Mouse (Mus musculus): ENCODE data around the gene Slc9b1. TPM values are rescaled to one million over a fixed set of nuclear protein-coding genes. Genes with fewer than 3 reads are reported as not detected.

The Slc9b1 gene
- polyA plus RNA-seq, 1 experiment from 2014 or later: 0.19 TPM

DNA sequence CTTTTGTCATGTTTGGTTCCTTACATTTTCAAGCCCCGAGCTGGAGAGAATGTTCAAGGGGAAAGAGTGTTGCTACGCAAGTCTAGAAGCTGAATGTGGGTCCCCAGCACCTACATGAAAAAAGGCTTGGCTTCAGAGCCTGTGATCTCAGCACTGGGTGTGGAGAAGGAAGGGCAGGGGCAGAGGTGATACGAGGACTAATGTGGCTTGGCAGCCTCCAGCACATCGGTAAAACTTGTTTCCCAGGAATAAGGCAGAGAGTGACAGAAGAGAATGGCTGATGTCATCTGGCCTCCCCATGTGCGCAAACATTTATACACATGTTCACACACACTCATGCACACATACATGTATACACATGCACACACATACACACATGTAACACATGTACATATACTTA, 47.3 kb downstream of the Slc9b1 start:
- H3K27me3 ChIP-seq: no peaks in the 10 kb centered on the region
- WGBS: 83% methylated on average over 5 of the region's 5 CpGs

DNA sequence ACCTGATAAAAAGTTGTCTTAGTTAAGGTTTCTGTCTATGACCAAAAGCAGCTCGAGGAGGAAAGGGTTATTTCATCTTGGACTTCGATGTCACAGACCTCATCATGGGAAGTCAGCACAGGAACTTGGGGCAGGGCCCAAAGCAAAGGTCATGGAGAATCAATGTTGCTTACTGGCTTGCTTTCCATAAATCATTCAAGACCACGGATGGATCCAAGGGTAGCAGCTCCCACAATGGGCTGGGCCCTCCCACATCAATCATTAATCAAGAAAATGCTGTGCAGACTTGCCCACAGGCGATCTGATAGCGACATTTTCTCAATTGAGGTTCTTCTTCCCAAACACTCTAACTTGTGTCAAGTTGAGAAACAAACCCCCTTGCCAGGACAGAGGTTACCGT, 48.3 kb downstream of the Slc9b1 start:
- Histone ChIP-seq H3K9me3 (no peaks in the 10 kb centered on the region), H3K36me3 (no peaks in the 10 kb centered on the region), H3K4me1 (no peaks in the 10 kb centered on the region), H3K27ac (no peak overlapping the region), H3K4me3 (no peak overlapping the region), H3K27me3 (no peaks in the 10 kb centered on the region), H3K4me2 (replicated peaks) (no peak overlapping the region), H3K9ac (no peak overlapping the region)
- ATAC-seq (ENCODE audit: insufficient number of reproducible peaks, insufficient read depth, low FRiP score, low TSS enrichment): no peak
- 58% methylated on average over 6 of the region's 6 CpGs for WGBS

More for the DNA sequence above, 47.3 kb downstream of the Slc9b1 start:
- Histone ChIP-seq H3K9me3 (no peaks in the 10 kb centered on the region), H3K9ac (no peak overlapping the region), H3K4me1 (no peaks in the 10 kb centered on the region), H3K4me3 (no peak overlapping the region), H3K4me2 (replicated peaks) (no peak overlapping the region), H3K36me3 (no peaks in the 10 kb centered on the region), H3K27ac (no peak overlapping the region)
- no peak for ATAC-seq (ENCODE audit: insufficient number of reproducible peaks, insufficient read depth, low FRiP score, low TSS enrichment)

DNA sequence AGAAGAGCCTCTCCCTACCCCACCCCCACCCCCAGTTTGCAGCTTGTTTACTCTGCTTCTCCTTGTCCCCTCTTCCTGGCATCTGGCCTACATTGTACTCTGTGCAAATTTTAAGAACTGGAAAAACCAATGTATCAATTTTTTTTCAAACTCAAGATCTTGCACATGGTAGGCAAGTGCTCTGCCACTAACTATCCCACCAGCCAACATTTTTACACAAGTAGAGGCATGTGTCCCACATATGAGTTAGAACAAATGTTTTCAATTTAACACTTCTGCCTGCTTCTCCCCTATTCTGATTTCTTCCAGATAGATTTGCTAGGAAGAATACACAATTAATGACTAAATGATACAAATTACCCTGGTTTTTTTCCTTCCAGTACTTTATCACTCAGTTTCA, 49.3 kb downstream of the Slc9b1 start:
- Histone ChIP-seq H3K9me3 (no peaks in the 10 kb centered on the region), H3K4me2 (replicated peaks) (no peak overlapping the region), H3K4me1 (no peaks in the 10 kb centered on the region), H3K27me3 (no peaks in the 10 kb centered on the region), H3K27ac (no peak overlapping the region), H3K4me3 (no peak overlapping the region), H3K9ac (no peak overlapping the region), H3K36me3 (no peaks in the 10 kb centered on the region)
- no peak for ATAC-seq (ENCODE audit: insufficient number of reproducible peaks, insufficient read depth, low FRiP score, low TSS enrichment)

DNA sequence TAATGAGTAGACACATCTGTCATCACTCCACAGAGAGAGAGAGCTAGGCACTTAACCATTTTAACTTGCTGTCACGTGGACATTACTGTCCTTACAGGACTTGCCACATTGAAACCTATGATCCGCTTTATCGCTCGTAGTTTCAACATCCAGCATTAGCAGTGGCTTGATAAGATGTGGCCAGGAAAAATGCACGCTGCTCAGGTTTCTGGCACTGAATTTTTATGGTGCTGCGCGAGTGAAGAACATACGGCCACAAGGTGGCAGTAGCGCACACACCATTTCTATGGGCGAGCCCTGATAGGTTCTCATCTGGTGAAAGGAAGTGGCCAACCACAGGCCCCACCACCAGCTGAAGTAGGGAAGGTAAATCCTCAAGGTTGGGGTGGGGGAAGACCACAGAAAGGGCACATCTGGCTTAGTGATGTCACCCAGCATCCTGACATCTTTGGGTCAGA, 54.4 kb downstream of the Slc9b1 start:
- Histone ChIP-seq H3K9me3 (no peaks in the 10 kb centered on the region), H3K36me3 (peaks cover 13% of the 10 kb centered on the region), H3K4me3 (no peak overlapping the region), H3K4me2 (replicated peaks) (no peak overlapping the region), H3K4me1 (no peaks in the 10 kb centered on the region), H3K27ac (no peak overlapping the region), H3K27me3 (no peaks in the 10 kb centered on the region), H3K9ac (no peak overlapping the region)
- no peak for ATAC-seq (ENCODE audit: insufficient number of reproducible peaks, insufficient read depth, low FRiP score, low TSS enrichment)
- WGBS: 11% methylated on average over 10 of the region's 10 CpGs

DNA sequence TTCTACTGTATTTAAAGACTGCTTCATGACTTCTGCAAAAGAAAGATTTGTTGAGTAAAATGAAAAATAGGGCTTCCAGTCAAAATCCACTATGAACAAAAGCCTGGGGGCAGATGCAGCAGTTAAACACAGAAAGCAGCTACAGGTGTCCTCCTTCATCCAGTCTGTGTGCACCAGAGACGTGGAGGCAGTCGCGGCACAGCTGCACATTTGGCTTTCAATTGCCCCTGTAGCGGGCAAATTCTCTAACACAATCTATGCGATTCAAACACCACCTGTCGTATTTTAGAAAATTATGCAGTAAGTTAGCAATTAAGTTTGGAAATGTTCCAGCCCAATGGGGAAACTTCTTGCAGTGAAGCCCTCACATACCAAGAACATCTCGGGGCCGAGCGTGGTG, 55.4 kb downstream of the Slc9b1 start:
- Histone ChIP-seq H3K27ac (no peak overlapping the region), H3K36me3 (peaks cover 14% of the 10 kb centered on the region), H3K4me2 (replicated peaks) (no peak overlapping the region), H3K9me3 (no peaks in the 10 kb centered on the region), H3K27me3 (no peaks in the 10 kb centered on the region), H3K4me1 (no peaks in the 10 kb centered on the region), H3K4me3 (no peak overlapping the region), H3K9ac (no peak overlapping the region)
- 82% methylated on average over 9 of the region's 9 CpGs for WGBS
- ATAC-seq (ENCODE audit: insufficient number of reproducible peaks, insufficient read depth, low FRiP score, low TSS enrichment): no peak

DNA sequence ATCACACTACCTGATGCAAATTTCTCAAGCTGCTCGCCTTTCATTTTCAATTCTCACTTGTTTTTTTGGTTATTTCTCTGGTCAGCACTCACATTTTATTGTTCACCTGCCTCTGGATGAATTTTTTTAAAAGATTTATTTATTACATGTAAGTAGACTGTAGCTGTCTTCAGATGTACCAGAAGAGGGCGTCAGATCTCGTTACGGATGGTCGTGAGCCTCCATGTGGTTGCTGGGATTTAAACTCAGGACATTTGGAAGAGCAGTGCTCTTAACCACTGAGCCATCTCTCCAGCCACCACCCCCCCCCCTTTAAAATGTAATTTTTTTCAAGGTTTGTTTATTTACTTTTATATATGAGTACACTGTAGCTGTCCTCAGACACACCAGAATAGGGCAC, 56.0 kb downstream of the Slc9b1 start:
- no peaks in the 10 kb centered on the region for H3K27me3 ChIP-seq
- peaks cover 17% of the 10 kb centered on the region for H3K36me3 ChIP-seq
- H3K9ac ChIP-seq: no peak overlapping the region
- H3K4me3 ChIP-seq: no peak overlapping the region
- WGBS: 79% methylated on average over 5 of the region's 5 CpGs
- no peak overlapping the region for H3K4me2 ChIP-seq (replicated peaks)
- H3K4me1 ChIP-seq: no peaks in the 10 kb centered on the region
- no peak for ATAC-seq (ENCODE audit: insufficient number of reproducible peaks, insufficient read depth, low FRiP score, low TSS enrichment)
- no peaks in the 10 kb centered on the region for H3K9me3 ChIP-seq
- no peak overlapping the region for H3K27ac ChIP-seq

DNA sequence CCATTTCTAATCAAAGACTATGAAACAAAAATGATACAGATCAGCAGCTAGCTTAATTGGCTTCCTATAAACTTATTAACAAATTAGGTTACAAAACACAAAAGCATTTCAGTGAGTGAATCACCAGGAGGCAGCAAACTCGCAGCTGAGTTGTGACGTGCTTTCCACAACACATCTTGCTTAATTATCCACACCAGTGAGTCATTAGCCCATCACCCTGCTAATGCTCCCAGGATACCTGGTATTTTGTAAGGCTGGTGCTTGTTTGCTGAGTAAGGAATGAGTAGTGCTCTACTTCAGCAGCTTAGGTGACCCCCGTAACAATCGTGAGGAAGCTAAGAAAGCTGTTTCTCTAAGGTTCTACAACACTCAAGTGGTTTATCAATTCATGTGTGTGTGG, 56.8 kb downstream of the Slc9b1 start:
- Histone ChIP-seq H3K27ac (no peak overlapping the region), H3K36me3 (peaks cover 22% of the 10 kb centered on the region), H3K9ac (no peak overlapping the region), H3K9me3 (no peaks in the 10 kb centered on the region), H3K27me3 (no peaks in the 10 kb centered on the region), H3K4me3 (no peak overlapping the region), H3K4me1 (no peaks in the 10 kb centered on the region), H3K4me2 (replicated peaks) (no peak overlapping the region)
- ATAC-seq (ENCODE audit: insufficient number of reproducible peaks, insufficient read depth, low FRiP score, low TSS enrichment): no peak
- WGBS: 76% methylated on average over 4 of the region's 4 CpGs

DNA sequence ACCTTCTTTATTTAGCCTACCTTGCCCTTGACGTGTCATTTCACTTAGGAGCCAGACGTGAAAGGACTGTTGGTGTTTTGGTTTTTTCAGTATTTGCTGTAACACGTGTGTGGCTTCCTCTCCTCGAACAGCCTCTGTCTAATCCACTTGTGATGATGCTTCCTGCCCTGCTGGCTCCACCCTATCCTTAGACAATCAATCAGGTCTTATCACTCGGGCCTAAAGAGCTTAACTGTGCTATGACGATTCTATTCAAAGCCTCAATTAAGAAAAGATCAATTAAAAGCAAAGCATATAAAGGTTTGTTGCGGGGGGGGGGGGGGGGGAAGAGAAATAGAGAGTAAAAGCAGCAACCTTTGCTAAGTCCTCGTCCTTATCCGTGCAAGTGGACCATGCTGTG, 59.5 kb downstream of the Slc9b1 start:
- Histone ChIP-seq H3K4me2 (replicated peaks) (no peak overlapping the region), H3K4me3 (no peak overlapping the region), H3K9me3 (no peaks in the 10 kb centered on the region), H3K9ac (no peak overlapping the region), H3K27me3 (no peaks in the 10 kb centered on the region), H3K36me3 (peaks cover 33% of the 10 kb centered on the region), H3K4me1 (no peaks in the 10 kb centered on the region), H3K27ac (no peak overlapping the region)
- 86% methylated on average over 9 of the region's 9 CpGs for WGBS
- ATAC-seq (ENCODE audit: insufficient number of reproducible peaks, insufficient read depth, low FRiP score, low TSS enrichment): no peak

DNA sequence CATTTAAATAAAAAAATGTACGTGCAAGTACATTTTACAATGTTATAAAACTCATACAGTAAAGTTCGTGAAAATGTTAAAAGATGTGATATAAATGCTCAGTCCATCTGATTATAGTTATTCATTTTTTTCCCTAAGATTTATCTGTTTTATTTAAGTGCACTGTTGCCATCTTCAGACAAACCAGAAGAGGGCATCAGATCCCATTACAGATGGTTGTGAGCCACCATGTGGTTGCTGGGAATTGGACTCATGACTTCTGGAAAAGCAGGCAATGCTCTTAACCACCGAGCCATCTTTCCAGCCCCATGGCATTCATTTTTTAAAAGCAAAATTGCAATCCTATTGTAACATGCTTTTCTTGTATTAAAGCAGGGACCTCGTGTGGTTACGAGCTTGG, 61.4 kb downstream of the Slc9b1 start:
- Histone ChIP-seq H3K9me3 (no peaks in the 10 kb centered on the region), H3K27ac (no peak overlapping the region), H3K4me2 (replicated peaks) (no peak overlapping the region), H3K4me1 (peaks cover 8% of the 10 kb centered on the region; the same call in 1 of the 2 replicates), H3K27me3 (no peaks in the 10 kb centered on the region), H3K9ac (no peak overlapping the region), H3K4me3 (no peak overlapping the region), H3K36me3 (peaks cover 33% of the 10 kb centered on the region)
- ATAC-seq (ENCODE audit: insufficient number of reproducible peaks, insufficient read depth, low FRiP score, low TSS enrichment): no peak
- WGBS: 89% methylated on average over 5 of the region's 5 CpGs

DNA sequence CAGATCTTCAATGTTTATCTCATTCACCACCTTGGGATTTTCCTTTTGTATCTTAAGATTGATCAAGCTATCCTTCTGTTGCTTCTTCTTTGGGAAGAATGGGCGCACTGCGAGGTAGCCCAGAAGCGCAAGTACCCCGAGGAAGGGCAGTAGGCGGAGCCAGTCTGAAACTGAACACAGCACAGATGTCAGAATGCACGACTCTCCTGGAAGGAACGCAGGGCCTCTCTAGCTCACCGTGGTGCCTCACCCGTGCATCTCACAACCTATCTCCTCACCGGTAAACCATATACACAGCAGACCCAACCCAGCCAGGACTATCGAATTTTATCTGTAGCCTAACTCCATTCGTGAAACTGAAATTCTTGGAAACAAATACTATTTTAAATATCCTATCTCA, 63.2 kb downstream of the Slc9b1 start:
- no peak overlapping the region for H3K9ac ChIP-seq
- peaks cover 11% of the 10 kb centered on the region; the same call in 1 of the 2 replicates for H3K4me1 ChIP-seq
- peaks cover 29% of the 10 kb centered on the region for H3K36me3 ChIP-seq
- 90% methylated on average over 12 of the region's 12 CpGs for WGBS
- no peak overlapping the region for H3K4me3 ChIP-seq
- ATAC-seq (ENCODE audit: insufficient number of reproducible peaks, insufficient read depth, low FRiP score, low TSS enrichment): no peak
- H3K27me3 ChIP-seq: no peaks in the 10 kb centered on the region
- no peak overlapping the region for H3K27ac ChIP-seq
- H3K9me3 ChIP-seq: no peaks in the 10 kb centered on the region
- no peak overlapping the region for H3K4me2 ChIP-seq (replicated peaks)

DNA sequence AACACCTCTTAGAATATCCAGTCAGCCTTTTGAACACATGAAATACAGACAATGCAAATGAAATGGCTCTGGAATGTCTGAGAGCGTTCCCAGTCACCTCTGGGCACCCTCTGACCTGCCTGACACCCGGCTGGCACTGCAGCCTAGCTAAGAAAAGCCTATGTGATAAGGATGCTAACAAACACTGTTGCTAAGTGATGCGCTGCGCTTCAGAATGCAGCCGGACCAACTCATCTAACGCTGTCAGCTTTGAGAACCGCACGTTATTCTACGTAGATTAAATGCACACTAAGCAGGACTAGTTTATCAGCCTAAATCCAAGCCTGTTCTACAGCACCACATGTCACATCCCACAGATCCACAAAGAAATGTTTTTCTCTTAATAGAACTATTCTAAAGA, 64.0 kb downstream of the Slc9b1 start:
- no peak overlapping the region for H3K4me3 ChIP-seq
- no peaks in the 10 kb centered on the region for H3K27me3 ChIP-seq
- ATAC-seq (ENCODE audit: insufficient number of reproducible peaks, insufficient read depth, low FRiP score, low TSS enrichment): no peak
- no peaks in the 10 kb centered on the region for H3K9me3 ChIP-seq
- WGBS: 83% methylated on average over 9 of the region's 9 CpGs
- no peak overlapping the region for H3K4me2 ChIP-seq (replicated peaks)
- peaks cover 11% of the 10 kb centered on the region; the same call in 1 of the 2 replicates for H3K4me1 ChIP-seq
- no peak overlapping the region for H3K27ac ChIP-seq
- peaks cover 27% of the 10 kb centered on the region for H3K36me3 ChIP-seq
- H3K9ac ChIP-seq: no peak overlapping the region

DNA sequence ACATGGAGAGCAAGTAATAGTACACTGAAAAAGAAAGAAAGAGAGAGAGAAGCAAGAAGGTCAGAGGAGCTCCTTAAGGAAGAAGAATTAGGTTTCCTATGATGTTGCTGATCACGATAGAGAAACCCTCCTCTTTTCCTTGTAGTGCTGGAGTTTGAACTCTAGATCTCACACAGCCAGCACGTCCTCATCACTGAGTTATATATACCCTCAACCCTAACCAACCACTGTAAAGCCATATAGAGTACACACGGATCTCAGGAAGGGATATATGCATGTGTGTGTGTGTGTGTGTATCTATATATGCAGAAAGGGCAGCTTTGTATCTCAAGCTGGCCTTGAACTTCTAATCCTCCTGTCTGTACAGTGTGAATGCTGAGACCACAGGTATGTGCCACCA, 69.4 kb downstream of the Slc9b1 start:
- Histone ChIP-seq H3K4me2 (replicated peaks) (no peak overlapping the region), H3K9ac (no peak overlapping the region), H3K27ac (no peak overlapping the region), H3K4me3 (no peak overlapping the region), H3K27me3 (no peaks in the 10 kb centered on the region), H3K9me3 (no peaks in the 10 kb centered on the region), H3K36me3 (peaks cover 4% of the 10 kb centered on the region; the same call in 1 of the 2 replicates), H3K4me1 (peaks cover 17% of the 10 kb centered on the region; the same call in 1 of the 2 replicates)
- 66% methylated on average over 3 of the region's 3 CpGs for WGBS
- no peak for ATAC-seq (ENCODE audit: insufficient number of reproducible peaks, insufficient read depth, low FRiP score, low TSS enrichment)

DNA sequence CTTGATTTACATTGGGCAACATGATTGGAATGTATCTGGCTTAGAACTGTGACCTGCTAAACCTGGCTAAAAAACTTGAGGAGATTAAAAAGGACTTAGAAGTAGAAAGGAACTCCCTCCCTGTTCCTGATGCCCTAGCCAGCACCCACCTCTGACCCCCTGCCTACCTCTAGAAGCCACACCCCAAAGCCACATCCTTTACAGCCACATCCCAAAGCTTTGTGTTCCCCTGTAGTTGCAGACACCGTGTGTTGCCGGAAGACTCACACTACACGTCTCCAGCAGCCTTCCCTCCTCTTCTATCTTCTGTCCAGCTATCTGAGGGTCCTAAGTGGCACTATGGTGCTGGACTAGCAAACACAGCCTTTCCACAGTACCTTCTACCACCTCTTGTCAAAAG, 70.0 kb downstream of the Slc9b1 start:
- Histone ChIP-seq H3K36me3 (peaks cover 4% of the 10 kb centered on the region; the same call in 1 of the 2 replicates), H3K4me1 (peaks cover 18% of the 10 kb centered on the region; the same call in 1 of the 2 replicates), H3K4me2 (replicated peaks) (no peak overlapping the region), H3K4me3 (no peak overlapping the region), H3K27me3 (no peaks in the 10 kb centered on the region), H3K27ac (no peak overlapping the region), H3K9me3 (no peaks in the 10 kb centered on the region), H3K9ac (no peak overlapping the region)
- no peak for ATAC-seq (ENCODE audit: insufficient number of reproducible peaks, insufficient read depth, low FRiP score, low TSS enrichment)
- WGBS: 88% methylated on average over 3 of the region's 3 CpGs

Data from embryonic facial prominence, embryonic 12.5 days (tissue).